Mouse (Mus musculus): ENCODE results near the gene Adamtsl4. TPM values are rescaled to one million over a fixed set of nuclear protein-coding genes. Genes with fewer than 3 reads are reported as not detected.
A peak's percentile ranks its signal among the peaks of the same experiment; 100 is the strongest.
"Not testable (repeated sequence)": the region's sequence is repeated elsewhere in the genome, so short reads cannot be mapped to it uniquely, and the experiment has no call there.

The Adamtsl4 gene
- polyA plus RNA-seq, 1 experiment from 2014 or later: 1.7 TPM

DNA sequence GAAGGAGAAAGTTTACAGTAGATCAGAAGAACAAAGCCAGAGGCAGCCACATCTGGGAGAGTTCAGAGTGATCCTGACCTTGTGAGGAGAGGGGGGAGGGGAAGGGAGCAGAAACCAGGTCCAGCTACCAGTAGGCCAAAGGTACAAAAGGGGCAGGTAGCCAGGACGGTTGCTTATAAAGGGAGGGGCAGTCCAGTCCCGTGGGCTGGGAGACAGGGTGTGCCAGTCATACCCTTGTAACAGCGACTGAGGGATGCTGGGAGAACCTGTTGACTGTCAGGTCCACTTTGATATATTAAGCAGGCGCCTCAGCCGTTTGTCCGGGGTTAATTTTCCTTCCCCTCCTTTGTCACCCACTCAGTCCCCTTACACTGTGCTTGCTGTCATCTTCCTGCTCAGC lies 12.9 kb downstream of the Adamtsl4 start:
- peaks cover 60% of the 10 kb centered on the region for H3K4me1 ChIP-seq
- H3K9me3 ChIP-seq: no peaks in the 10 kb centered on the region
- H3K4me3 ChIP-seq: no peak overlapping the region
- ATAC-seq (ENCODE audit: insufficient number of reproducible peaks, insufficient read depth, low FRiP score, low TSS enrichment, low read depth): no peak
- H3K36me3 ChIP-seq: peaks cover 24% of the 10 kb centered on the region
- H3K9ac ChIP-seq: 0 out of 2 replicates have a peak overlapping the region, but pooled peaks have one; percentile 32
- peak overlapping the region; percentile 85 for H3K27ac ChIP-seq
- 0 out of 2 replicates have a peak overlapping the region, but pooled peaks have one; percentile 20 for H3K4me2 ChIP-seq
- 18% methylated on average over 6 of the region's 6 CpGs for WGBS
- H3K27me3 ChIP-seq: no peaks in the 10 kb centered on the region

DNA sequence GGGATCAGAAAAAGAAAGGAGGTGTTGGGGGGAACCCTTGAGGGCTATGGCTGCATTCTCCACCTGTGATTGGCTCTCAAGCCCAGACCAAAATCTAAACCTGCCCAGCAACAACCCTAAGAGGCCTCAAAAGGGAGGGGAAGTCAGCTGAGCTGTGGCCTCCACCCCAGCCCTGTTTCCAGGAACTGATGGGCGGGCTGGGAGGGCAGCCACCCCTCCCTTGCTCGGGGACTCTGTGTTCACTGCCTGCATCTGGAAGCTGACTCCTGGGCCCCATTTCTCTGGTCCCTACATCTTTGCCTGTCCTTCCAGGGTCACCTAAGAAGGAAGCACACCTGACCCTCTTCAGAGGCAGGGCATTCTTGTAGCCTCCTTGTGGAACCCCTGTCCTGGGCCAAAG lies 13.5 kb downstream of the Adamtsl4 start:
- peak; percentile 52 for ATAC-seq (ENCODE audit: insufficient number of reproducible peaks, insufficient read depth, low FRiP score, low TSS enrichment, low read depth)
- peak overlapping the region; percentile 85 for H3K27ac ChIP-seq
- peaks cover 60% of the 10 kb centered on the region for H3K4me1 ChIP-seq
- H3K27me3 ChIP-seq: no peaks in the 10 kb centered on the region
- H3K9ac ChIP-seq: peak overlapping the region; percentile 58
- no peaks in the 10 kb centered on the region for H3K9me3 ChIP-seq
- 21% methylated on average over 2 of the region's 2 CpGs for WGBS
- peak overlapping the region; percentile 11; the same call in 1 of the 2 replicates for H3K4me3 ChIP-seq
- H3K36me3 ChIP-seq: peaks cover 28% of the 10 kb centered on the region
- H3K4me2 ChIP-seq: peak overlapping the region; percentile 45

DNA sequence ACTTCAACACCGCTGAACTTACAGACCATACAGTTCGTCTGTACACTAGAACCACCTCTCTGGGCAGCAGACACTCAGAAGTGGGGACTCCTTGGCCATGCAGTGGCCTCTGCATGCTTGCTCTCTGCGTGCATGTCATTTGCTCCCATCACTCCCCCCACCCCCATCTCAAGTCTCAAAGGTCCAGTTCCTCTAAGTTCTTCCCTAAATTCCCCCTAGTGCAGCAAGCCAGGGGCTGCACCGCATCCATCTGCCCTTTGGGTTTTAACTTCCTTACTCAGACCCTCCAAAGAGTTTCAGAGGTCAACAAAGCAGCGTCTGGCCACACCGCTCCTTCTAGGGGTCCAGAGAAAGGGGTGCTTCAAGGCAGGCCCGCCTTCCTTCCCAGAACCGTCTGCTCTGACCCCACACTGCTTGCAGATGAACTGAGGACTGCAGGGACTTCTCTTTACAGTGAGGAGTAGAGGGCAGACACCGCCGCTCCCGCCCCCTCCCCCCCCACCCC lies 14.0 kb downstream of the Adamtsl4 start:
- Histone ChIP-seq H3K4me1 (peaks cover 60% of the 10 kb centered on the region), H3K4me2 (peak overlapping the region; percentile 45), H3K27me3 (no peaks in the 10 kb centered on the region), H3K9me3 (no peaks in the 10 kb centered on the region), H3K9ac (peak overlapping the region; percentile 58), H3K27ac (peak overlapping the region; percentile 85), H3K36me3 (peaks cover 31% of the 10 kb centered on the region), H3K4me3 (peak overlapping the region; percentile 11; the same call in 1 of the 2 replicates)
- ATAC-seq (ENCODE audit: insufficient number of reproducible peaks, insufficient read depth, low FRiP score, low TSS enrichment, low read depth): no peak; the same call in none of the 2 replicates
- WGBS: 13% methylated on average over 11 of the region's 11 CpGs

DNA sequence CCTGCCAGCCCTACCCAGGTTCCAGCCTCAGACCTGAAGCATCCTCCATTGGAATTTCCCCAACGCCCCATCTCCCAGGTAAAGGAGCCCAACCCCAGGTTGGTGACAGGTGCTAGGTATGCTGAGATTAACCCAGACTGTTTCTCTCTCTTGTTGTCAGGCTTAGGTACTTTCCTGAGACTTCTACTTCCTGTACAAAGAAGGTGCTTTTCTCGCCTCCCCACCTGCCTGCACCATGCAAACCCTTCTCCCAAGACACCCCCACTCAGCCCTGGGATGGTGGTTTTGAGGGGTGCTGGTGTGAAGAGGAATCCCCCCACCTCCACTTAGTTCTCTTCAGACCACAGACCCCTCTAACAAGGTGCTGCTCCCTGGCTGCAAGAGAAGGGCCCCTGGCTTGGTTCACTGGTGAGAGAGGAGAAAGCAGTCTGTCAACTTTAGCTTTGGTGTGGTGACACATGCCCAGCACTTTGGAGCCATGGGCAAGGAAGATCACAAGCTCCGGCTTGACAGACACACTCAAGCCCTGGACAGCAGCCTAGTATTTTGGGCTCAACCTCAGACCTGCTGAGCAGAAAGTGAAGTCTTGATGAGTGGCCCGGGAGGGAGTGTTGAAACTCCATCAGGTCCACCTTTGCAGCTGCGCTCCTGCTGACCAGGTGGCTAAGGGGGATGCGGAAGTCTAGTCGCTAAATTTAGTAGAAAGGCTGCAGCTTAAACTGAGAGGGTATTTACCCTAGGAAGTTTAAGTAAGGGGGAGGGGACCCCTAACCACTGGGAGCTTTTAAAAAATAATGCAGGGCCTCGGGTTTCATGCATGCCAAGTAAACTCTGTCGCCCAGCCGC lies 14.6 kb downstream of the Adamtsl4 start:
- ATAC-seq (ENCODE audit: insufficient number of reproducible peaks, insufficient read depth, low FRiP score, low TSS enrichment, low read depth): no peak
- Histone ChIP-seq H3K9ac (peak overlapping the region; percentile 58), H3K4me1 (peaks cover 66% of the 10 kb centered on the region), H3K27ac (peak overlapping the region; percentile 85), H3K4me3 (peak overlapping the region; percentile 11; the same call in 1 of the 2 replicates), H3K4me2 (peak overlapping the region; percentile 45), H3K36me3 (peaks cover 35% of the 10 kb centered on the region), H3K27me3 (no peaks in the 10 kb centered on the region), H3K9me3 (no peaks in the 10 kb centered on the region)
- WGBS: 36% methylated on average over 10 of the region's 10 CpGs

DNA sequence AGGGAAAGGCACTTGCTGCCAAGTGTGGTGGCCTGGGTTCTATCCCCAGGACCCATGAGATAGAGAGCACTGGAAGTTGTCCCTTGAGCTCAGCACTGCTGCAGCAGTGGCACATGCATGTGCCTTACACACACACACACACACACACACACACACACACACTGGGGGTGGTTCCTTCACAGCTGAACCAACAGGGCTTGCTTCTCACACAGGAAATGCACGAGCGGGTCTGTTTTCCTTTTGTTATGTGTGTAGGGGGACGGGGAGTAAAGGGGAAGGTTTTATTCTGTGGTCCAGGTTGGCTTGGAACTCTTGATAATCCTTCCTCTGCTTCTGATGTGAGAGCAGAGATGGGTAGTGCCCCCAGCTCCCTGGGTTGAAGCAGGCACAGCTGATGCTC lies 15.3 kb downstream of the Adamtsl4 start:
- ATAC-seq (ENCODE audit: insufficient number of reproducible peaks, insufficient read depth, low FRiP score, low TSS enrichment, low read depth): no peak
- H3K4me2 ChIP-seq: no peak overlapping the region
- H3K27me3 ChIP-seq: no peaks in the 10 kb centered on the region
- peaks cover 72% of the 10 kb centered on the region for H3K4me1 ChIP-seq
- H3K9me3 ChIP-seq: no peaks in the 10 kb centered on the region
- no peak overlapping the region for H3K4me3 ChIP-seq
- H3K36me3 ChIP-seq: peaks cover 31% of the 10 kb centered on the region
- peak overlapping the region; percentile 85 for H3K27ac ChIP-seq
- H3K9ac ChIP-seq: peak overlapping the region; percentile 58; the same call in 1 of the 2 replicates
- 45% methylated on average over 3 of the region's 3 CpGs for WGBS

DNA sequence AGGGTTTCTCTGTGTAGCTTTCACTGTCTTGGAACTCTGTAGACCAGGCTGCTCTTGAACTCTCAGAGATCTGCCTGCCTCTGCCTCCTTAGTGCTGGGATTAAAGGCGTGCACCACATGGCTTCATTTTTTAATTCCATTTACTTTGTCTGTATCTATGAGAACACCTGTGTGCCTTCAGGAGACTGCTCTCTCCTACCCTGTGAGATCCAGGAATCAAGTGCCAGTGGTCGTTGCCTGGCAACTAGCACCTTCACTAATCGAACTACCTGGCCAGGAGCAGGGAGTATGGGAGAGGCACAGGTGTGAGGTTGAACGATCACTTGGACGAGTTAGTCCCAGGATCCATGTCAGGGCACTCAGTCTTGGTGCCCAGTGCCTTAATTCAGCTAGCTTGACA lies 16.5 kb downstream of the Adamtsl4 start:
- Histone ChIP-seq H3K27ac (no peak overlapping the region), H3K4me3 (no peak overlapping the region), H3K4me2 (no peak overlapping the region), H3K27me3 (no peaks in the 10 kb centered on the region), H3K9me3 (no peaks in the 10 kb centered on the region), H3K36me3 (peaks cover 19% of the 10 kb centered on the region), H3K9ac (no peak overlapping the region), H3K4me1 (peaks cover 73% of the 10 kb centered on the region)
- no peak for ATAC-seq (ENCODE audit: insufficient number of reproducible peaks, insufficient read depth, low FRiP score, low TSS enrichment, low read depth)
- 89% methylated on average over 5 of the region's 5 CpGs for WGBS

DNA sequence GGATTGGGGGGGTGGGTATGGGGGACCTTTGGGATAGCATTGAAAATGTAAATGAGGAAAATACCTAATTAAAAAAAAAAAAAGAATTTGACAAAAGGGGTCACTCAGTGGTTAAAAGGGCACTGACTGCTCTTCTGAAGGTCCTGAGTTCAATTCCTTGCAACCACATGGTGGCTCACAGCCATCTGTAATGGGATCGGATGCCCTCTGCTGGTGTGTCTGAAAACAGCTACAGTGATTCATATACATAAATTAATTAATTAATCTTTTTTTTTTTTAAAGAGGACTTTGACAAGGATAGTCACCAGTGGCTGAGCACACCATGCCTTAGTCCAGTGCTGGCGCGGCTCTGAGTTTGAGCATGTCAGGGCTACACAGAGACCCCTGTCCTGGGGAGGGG lies 17.3 kb downstream of the Adamtsl4 start:
- WGBS: 96% methylated on average over 3 of the region's 3 CpGs
- not testable (repeated sequence) for H3K9ac ChIP-seq; H3K4me2 ChIP-seq; ATAC-seq (ENCODE audit: insufficient number of reproducible peaks, insufficient read depth, low FRiP score, low TSS enrichment, low read depth); H3K4me3 ChIP-seq; H3K27ac ChIP-seq; H3K9me3 ChIP-seq; H3K27me3 ChIP-seq
- peaks cover 20% of the 10 kb centered on the region for H3K36me3 ChIP-seq
- peaks cover 70% of the 10 kb centered on the region for H3K4me1 ChIP-seq

DNA sequence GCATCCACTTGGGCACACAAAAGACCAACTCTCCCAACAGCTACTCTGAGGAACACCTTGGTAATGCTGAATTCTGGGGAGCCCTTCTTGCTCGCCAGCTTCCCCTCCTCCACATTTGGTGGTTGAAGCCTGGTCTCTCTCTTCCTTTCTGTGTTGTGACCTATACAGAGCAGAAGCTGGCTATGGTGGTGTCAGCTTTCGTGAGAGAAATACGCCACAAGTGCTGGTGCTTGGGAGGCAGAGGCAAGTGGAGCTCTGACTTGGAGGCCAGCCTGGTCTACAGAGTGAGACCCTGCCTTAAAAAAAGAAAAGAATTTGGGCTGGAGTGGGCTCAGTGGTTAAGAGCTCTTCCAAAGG lies 18.4 kb downstream of the Adamtsl4 start:
- peaks cover 31% of the 10 kb centered on the region for H3K36me3 ChIP-seq
- no peaks in the 10 kb centered on the region for H3K9me3 ChIP-seq
- H3K9ac ChIP-seq: no peak overlapping the region
- peaks cover 62% of the 10 kb centered on the region for H3K4me1 ChIP-seq
- H3K4me3 ChIP-seq: no peak overlapping the region
- no peaks in the 10 kb centered on the region for H3K27me3 ChIP-seq
- WGBS: 84% methylated on average over 3 of the region's 3 CpGs
- H3K27ac ChIP-seq: no peak overlapping the region
- ATAC-seq (ENCODE audit: insufficient number of reproducible peaks, insufficient read depth, low FRiP score, low TSS enrichment, low read depth): no peak
- no peak overlapping the region for H3K4me2 ChIP-seq

DNA sequence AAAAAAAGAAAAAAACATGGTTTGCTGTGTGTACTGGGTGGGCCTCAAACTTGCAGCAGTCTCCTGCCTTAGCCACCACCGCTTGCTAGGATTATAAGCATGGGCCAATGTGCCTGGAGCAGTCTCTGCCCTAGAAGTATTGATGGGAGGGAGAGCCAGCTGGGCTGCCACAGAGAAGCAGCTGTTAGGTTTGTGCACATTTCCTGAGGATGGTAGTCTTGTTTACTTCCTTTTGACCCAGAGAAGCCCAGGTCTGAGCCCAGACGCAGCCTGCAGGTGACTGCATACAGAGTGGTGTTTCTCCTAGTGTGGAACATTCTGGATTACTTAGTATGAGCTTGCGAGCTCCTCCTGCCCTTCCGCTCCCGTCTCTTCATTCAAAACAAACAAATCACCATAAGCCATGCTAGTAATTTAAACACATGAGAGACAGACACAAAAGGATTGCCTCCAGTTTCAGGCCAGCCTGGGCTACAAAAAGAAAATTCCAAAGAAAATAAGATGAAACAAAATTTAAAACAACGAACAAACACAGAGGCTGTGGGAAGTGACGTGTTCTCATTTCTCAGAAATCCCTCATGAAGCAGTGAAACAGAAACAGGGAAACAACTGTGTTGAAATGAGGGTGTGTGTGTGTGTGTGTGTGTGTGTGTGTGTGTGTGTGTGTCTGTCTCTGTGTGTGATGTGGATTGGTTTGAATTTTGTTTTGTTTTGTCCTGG lies 19.0 kb downstream of the Adamtsl4 start:
- no peaks in the 10 kb centered on the region for H3K27me3 ChIP-seq
- peaks cover 35% of the 10 kb centered on the region for H3K36me3 ChIP-seq
- H3K27ac ChIP-seq: peak overlapping the region; percentile 82
- no peak overlapping the region for H3K4me3 ChIP-seq
- no peaks in the 10 kb centered on the region for H3K9me3 ChIP-seq
- ATAC-seq (ENCODE audit: insufficient number of reproducible peaks, insufficient read depth, low FRiP score, low TSS enrichment, low read depth): no peak
- no peak overlapping the region for H3K4me2 ChIP-seq
- H3K4me1 ChIP-seq: peaks cover 58% of the 10 kb centered on the region
- H3K9ac ChIP-seq: no peak overlapping the region
- WGBS: 69% methylated on average over 7 of the region's 7 CpGs

DNA sequence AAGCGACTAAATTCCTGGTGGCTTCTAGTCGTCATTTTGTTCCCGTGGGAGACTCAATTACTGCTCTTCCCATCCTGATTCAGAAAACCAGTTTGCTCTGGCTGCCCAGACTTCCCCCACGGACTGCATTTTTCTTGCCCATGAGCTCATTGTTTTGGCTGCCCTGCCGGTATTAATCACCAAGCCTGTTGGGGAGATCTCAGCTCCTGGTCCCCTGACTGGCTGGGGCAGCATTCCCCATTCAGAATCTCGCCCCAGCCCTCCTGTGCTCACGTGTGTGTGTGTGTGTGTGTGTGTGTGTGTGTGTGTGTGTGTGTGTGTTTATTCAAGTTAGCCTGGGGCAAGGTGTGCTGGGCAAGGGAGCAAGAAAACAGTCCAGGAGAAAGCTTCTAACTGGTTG lies 19.7 kb downstream of the Adamtsl4 start:
- Histone ChIP-seq H3K36me3 (peaks cover 42% of the 10 kb centered on the region), H3K4me1 (peaks cover 56% of the 10 kb centered on the region), H3K27ac (peak overlapping the region; percentile 82), H3K27me3 (no peaks in the 10 kb centered on the region), H3K4me2 (peak overlapping the region; percentile 3; the same call in 1 of the 2 replicates), H3K9me3 (no peaks in the 10 kb centered on the region), H3K9ac (peak overlapping the region; percentile 51; the same call in 1 of the 2 replicates), H3K4me3 (no peak overlapping the region)
- no peak; the same call in 1 of the 2 replicates for ATAC-seq (ENCODE audit: insufficient number of reproducible peaks, insufficient read depth, low FRiP score, low TSS enrichment, low read depth)
- WGBS: 24% methylated on average over 7 of the region's 7 CpGs

DNA sequence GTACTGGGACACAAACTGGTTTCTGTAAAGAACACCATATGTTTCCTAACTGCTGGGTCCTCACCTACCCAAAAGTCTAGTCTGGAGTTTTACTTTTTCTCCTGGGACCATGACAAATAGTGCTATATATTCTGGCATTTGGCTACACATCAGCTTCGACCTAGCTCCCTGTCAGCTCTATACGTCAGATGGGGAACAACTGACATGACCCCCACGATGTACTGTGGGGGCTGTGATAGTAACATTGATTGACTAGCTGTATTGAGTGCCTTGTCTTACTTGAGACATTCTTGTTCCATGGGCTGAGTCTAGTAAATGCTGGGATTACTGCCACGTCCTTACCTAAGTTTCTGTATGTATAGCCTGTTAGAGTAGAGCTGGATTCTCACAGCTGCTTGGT lies 20.2 kb downstream of the Adamtsl4 start:
- Histone ChIP-seq H3K27ac (peak overlapping the region; percentile 82), H3K27me3 (no peaks in the 10 kb centered on the region), H3K4me1 (peaks cover 55% of the 10 kb centered on the region), H3K36me3 (peaks cover 47% of the 10 kb centered on the region), H3K4me3 (no peak overlapping the region), H3K9ac (peak overlapping the region; percentile 51), H3K9me3 (no peaks in the 10 kb centered on the region), H3K4me2 (peak overlapping the region; percentile 3; the same call in 1 of the 2 replicates)
- WGBS: 52% methylated on average over 4 of the region's 4 CpGs
- no peak for ATAC-seq (ENCODE audit: insufficient number of reproducible peaks, insufficient read depth, low FRiP score, low TSS enrichment, low read depth)

Data from embryonic facial prominence, embryonic 13.5 days (tissue).